Mouse (Mus musculus) spleen, postnatal 0 days (tissue): Measurements from ENCODE around the gene Vmn1r36. TPM values are rescaled to one million over a fixed set of nuclear protein-coding genes. Genes with fewer than 3 reads are reported as not detected.

Experiments used
- polyA plus RNA-seq: library from polyadenylated mRNA; unstranded; fragments of >200 nt; fragmentation: Nextera tagmentation; extraction: Ambion mirVana; gene quantifications from 2 replicates; pipeline ENCODE4 v1.2.1, GENCODE M21; 2015

Vmn1r36 gene
- not detected in 2 replicates for polyA plus RNA-seq

DNA sequence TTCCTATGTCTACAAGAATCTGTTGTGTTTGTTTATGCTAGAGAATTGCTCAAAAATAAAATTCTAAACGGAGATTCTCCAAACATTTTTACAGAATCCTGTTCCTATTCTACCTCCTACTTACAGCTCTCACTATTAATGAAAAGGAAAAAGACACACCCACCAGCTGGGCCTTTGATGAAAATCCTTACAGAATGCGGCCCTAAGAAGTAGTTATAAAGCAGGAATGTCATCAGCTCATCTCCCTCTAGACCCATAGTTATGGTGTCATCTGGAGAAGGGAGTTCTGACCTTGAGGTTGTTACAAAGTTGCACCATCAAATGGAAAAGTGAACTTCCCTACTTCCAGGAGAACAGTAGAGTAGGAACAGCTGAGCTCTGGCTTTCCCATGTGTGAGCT lies at the start of gene Vmn1r36:
Gene Vmn1r36, minus strand, starts transcription at position 101 of the 400 bp plus-strand sequence.

DNA sequence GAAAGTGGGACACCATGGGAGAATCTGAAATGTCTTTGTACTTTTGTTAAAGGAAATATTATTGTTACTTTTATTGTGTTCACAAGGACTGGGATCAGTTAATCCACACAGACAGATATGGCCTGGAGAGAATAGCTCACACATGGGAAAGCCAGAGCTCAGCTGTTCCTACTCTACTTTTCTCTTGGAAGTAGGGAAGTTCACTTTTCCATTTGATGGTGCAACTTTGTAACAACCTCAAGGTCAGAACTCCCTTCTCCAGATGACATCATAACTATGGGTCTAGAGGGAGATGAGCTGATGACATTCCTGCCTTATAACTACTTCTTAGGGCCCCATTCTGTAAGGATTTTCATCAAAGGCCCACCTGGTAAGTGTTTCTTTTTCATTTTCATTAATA lies 10.1 kb upstream of the Vmn1r36 start, which contains the start of gene Vmn1r37:
Gene Vmn1r37, plus strand, starts transcription at position 301 of the 400 bp plus-strand sequence.

DNA sequence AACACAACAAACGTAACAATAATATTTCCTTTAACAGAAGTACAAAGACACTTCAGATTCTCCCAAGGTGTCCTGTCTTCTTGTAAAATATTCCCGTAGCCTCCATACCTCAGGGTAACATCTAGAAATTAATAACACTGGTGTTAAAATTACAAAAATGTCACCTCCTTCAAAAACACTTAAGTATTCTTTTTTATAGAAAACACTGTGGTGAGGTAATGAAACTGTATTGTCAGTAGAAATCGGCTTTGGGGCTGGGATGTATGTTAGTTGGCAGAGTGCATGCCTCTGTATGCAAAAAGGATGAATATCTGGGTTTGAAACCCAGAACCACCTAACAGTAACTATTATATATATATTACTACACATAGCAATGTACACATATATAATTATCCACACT lies 33.2 kb downstream of the Vmn1r36 start, which contains the start of gene Vmn1r35:
Gene Vmn1r35, minus strand, starts transcription at position 101 of the 400 bp plus-strand sequence.

Other genes with a start within 250 kb of the Vmn1r36 start
- gene Mad2l1, start 183.8 kb downstream of the Vmn1r36 start, polyA plus RNA-seq, result 101 and 110 TPM in 2 replicates
- gene Vmn1r32, start 159.1 kb downstream of the Vmn1r36 start, polyA plus RNA-seq, result 0.07 TPM in 1 of 2 replicates, not detected in the other
- not detected in 2 replicates for gene Vmn1r33, start 100.9 kb downstream of the Vmn1r36 start, polyA plus RNA-seq
- gene Vmn1r34, start 75.3 kb downstream of the Vmn1r36 start, polyA plus RNA-seq, result not detected in 2 replicates
- not detected in 2 replicates for gene Vmn1r35, start 33.3 kb downstream of the Vmn1r36 start, polyA plus RNA-seq
- not detected in 2 replicates for gene Vmn1r37, start 10.2 kb upstream of the Vmn1r36 start, polyA plus RNA-seq
- not detected in 2 replicates for gene Vmn1r38, start 63.5 kb upstream of the Vmn1r36 start, polyA plus RNA-seq
- not detected in 2 replicates for gene Vmn1r39, start 91.4 kb upstream of the Vmn1r36 start, polyA plus RNA-seq
- 29.1 and 36.0 TPM in 2 replicates for gene Gng12, start 177.2 kb upstream of the Vmn1r36 start, polyA plus RNA-seq